Mouse (Mus musculus) liver, embryonic 14.5 days (tissue): Measurements from ENCODE around the gene Abi1.

Source experiments
- CTCF ChIP-seq: IDR thresholded peaks from 2 replicates; pipeline ENCODE4 v1.5.1; 2016; ENCODE audit warnings: antibody characterized with exemption, low read depth, control low read depth
- EP300 ChIP-seq: IDR thresholded peaks from 2 replicates; pipeline ENCODE4 v1.6.1; 2016; ENCODE audit warnings: antibody characterized with exemption, low read depth

- TF ChIP-seq EP300 (no peak), CTCF (no peak)
Measured at GRCm38 (mm10) chr2:23006219-23006618, 33.8 kb downstream of the Abi1 start.
